Mouse (Mus musculus): ENCODE results near the gene Tmem50b. TPM values are rescaled to one million over a fixed set of nuclear protein-coding genes. Genes with fewer than 3 reads are reported as not detected.

The Tmem50b gene
- total RNA-seq, 2 experiments from 2014 or later: 12.0 to 20.8 TPM

GRCm38 (mm10) chr16:91571105-91571504 lies 26.5 kb downstream of the Tmem50b start:
- no peak for ATAC-seq (replicated peaks; ENCODE audit: low FRiP score, poor library complexity, severe bottlenecking)

DNA sequence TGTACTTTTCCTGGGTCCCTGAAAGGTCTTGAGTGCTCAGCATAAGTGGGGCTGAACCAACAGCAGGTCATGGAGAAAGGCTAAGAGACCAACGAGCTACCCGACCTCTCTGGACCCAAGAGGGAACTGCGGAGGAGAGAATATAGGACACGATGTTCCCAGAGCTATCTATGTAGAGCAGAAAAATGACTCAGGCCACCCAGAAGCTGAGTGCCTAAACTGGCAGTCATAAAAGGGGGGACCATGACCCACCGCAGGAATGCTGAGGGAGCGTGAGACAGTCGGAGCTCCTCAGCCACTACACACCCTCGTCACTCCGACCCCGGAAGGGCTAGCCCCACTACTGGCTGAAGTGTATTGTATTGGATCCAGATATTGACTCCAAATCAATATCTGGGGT lies 28.6 kb downstream of the Tmem50b start:
- no peak for ATAC-seq (replicated peaks; ENCODE audit: low FRiP score, poor library complexity, severe bottlenecking)

GRCm38 (mm10) chr16:91566002-91566401 lies 31.6 kb downstream of the Tmem50b start:
- ATAC-seq (replicated peaks; ENCODE audit: low FRiP score, poor library complexity, severe bottlenecking): no peak

GRCm38 (mm10) chr16:91565292-91565951 lies 32.2 kb downstream of the Tmem50b start:
- no peak for ATAC-seq (replicated peaks; ENCODE audit: low FRiP score, poor library complexity, severe bottlenecking)

DNA sequence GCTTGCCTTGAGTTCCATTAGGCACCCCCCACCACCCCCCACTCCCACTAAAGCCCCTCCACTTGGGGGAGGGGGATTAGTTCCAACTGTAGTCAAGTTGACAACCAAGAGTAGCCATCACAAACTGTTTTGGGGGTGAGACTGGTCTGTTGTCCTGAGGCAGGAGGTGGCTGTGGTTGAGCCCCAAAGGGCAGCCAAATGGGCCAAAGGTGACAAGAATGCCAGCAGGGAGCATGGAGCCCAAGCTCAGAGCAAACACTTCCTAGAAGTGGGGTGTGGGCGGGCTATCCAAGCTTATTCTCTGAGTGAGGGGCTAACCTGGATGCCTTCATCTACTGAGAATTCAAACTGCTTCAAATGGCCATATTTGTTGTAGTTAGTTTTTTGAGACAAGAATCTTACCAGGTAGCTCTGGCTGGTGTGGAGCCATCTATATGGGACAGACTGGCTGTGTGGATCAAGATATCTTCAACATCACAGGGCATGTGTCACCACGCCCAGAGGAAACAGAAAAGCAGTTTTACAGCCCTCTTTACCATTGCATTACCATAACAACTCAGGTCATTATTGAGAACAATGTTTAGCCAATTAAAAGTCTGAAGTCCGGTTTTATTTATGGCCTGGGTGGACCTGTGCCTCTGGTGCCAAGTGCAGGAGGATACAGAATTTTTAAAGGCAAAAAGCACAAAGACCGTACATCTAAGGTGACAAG lies 32.9 kb downstream of the Tmem50b start:
- ATAC-seq (replicated peaks; ENCODE audit: low FRiP score, poor library complexity, severe bottlenecking): no peak

- no peak for ATAC-seq (replicated peaks; ENCODE audit: low FRiP score, poor library complexity, severe bottlenecking)
Measured at GRCm38 (mm10) chr16:91561541-91562457, 35.8 kb downstream of the Tmem50b start.

- peak; percentile 73; the same call in 1 of the 2 replicates for ATAC-seq (replicated peaks; ENCODE audit: low FRiP score, poor library complexity, severe bottlenecking)
Measured at GRCm38 (mm10) chr16:91561099-91561498, 36.5 kb downstream of the Tmem50b start.

- ATAC-seq (replicated peaks; ENCODE audit: low FRiP score, poor library complexity, severe bottlenecking): no peak
Measured at GRCm38 (mm10) chr16:91557693-91558092, 39.9 kb downstream of the Tmem50b start.

GRCm38 (mm10) chr16:91557214-91557613 lies 40.4 kb downstream of the Tmem50b start:
- no peak for ATAC-seq (replicated peaks; ENCODE audit: low FRiP score, poor library complexity, severe bottlenecking)

DNA sequence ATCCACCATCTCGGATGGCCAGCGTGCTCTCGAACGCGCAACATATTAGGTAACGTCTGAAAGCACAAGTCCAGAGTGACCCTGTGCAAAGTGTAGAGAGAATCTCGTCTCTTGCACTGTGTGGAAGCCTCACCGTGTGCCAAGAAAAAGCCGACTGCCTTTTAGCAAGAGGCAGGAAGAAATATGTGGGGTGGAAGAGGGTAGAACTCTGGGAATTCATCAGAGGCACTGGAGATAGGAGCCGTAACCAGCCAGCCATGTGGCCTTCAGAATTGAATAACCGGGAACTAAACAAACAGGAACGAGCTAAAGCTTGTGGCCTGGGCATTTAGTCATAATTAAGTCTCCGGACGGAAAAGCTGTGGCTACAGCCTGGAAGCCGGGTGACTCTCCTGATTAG lies 40.9 kb downstream of the Tmem50b start:
- no peak for ATAC-seq (replicated peaks; ENCODE audit: low FRiP score, poor library complexity, severe bottlenecking)

GRCm38 (mm10) chr16:91555017-91555605 lies 42.5 kb downstream of the Tmem50b start:
- ATAC-seq (replicated peaks; ENCODE audit: low FRiP score, poor library complexity, severe bottlenecking): no peak

DNA sequence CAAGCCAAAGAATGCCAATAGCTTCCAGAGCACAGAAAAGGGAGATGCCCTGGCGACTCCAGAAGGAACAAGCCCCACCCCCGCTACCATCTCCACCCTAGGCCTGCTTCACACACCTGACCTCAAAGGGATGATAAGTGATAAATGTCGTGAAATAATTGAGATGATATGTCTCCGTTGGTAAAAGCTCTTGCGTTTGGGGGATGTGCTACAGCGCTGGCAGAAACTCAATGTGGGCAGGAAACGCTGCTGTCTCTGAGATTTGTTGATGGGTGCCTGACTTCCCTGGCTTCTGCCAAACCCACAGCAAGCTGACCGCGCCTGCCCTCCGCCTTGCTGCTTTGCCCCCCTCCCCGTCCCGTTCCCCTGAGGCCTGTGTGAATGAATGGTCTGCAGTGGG lies 44.0 kb downstream of the Tmem50b start:
- ATAC-seq (replicated peaks; ENCODE audit: low FRiP score, poor library complexity, severe bottlenecking): no peak

DNA sequence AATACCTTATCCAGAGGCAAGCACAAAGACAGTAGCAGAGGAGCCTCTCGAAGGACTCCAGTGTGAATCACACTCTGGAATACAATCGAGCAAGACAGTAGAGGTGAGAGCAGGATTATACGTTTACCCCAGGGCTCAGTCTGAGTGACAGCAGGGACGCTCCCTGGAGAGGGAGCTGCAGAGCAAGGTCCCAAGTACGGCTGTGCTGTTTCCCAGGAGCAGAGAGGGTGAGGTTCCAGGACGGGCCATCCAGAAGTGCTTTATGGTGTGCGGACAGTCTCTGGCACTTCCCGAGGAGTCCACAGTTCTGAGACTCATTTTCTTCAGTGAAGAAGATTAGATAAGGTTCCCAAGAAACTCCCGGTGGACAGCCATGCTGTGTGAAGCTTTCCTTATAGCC lies 45.5 kb downstream of the Tmem50b start:
- no peak for ATAC-seq (replicated peaks; ENCODE audit: low FRiP score, poor library complexity, severe bottlenecking)

GRCm38 (mm10) chr16:91551081-91551524 lies 46.5 kb downstream of the Tmem50b start:
- peak; percentile 45; the same call in 1 of the 2 replicates for ATAC-seq (replicated peaks; ENCODE audit: low FRiP score, poor library complexity, severe bottlenecking)

DNA sequence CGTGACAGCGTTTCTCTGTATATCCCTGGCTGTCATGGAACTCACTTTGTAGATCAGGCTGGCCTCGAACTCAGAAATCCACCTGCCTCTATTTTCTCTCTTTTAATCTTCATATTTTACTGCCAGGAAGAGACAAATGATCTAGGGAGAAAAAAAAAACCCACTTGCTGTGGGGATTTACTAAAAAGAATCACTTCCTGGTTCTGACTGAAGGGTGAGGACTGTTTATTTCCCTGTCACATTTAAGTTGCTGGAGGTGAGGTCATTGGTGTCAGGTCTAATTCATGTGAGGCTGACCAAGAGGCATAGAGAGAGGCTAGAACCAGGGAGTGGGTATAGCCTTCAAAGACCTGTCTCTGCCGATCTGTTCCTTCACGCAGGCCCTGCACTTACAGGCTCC lies 48.0 kb downstream of the Tmem50b start:
- no peak for ATAC-seq (replicated peaks; ENCODE audit: low FRiP score, poor library complexity, severe bottlenecking)

- no peak for ATAC-seq (replicated peaks; ENCODE audit: low FRiP score, poor library complexity, severe bottlenecking)
Measured at GRCm38 (mm10) chr16:91548996-91549395, 48.6 kb downstream of the Tmem50b start.

DNA sequence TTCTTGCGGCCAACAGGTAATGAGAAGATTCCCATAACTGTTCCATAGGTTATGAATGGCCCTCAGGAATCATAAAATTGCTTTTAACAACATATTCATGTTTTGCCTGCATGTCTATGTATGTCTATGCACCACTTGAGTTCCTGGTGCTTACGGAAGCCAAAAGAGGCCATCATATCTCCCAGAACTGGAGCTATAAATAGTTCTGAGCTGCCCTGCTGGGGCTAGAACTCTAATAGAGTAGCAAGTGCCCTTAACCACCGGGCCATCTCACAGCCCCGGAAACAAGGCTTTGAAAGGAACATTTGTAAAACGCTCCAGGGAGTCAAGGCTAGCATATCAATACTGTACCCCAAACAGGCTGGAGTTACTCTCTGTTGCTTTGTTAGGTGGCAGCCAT lies 49.0 kb downstream of the Tmem50b start:
- no peak for ATAC-seq (replicated peaks; ENCODE audit: low FRiP score, poor library complexity, severe bottlenecking)

DNA sequence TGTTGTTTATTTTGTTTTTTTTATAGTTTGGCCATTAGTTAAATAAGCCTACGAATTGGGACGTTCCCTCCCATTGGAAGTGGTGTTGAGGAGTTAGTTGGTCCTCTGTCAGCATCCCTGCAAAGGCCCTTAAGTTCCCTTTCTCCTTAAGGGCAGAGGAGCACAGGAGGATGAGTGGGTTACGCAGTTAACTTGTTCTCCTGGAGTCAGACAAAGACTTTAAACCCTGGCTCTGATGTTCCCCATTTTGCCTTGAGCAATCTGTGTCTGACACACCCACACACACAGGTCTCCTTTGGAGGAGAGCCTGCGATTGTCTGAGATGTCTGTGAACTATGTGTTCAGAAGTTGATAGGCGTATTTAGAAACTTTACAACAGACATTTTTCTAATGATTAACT lies 49.6 kb downstream of the Tmem50b start:
- no peak for ATAC-seq (replicated peaks; ENCODE audit: low FRiP score, poor library complexity, severe bottlenecking)

- ATAC-seq (replicated peaks; ENCODE audit: low FRiP score, poor library complexity, severe bottlenecking): peak; percentile 74
Measured at GRCm38 (mm10) chr16:91546836-91547741, 50.5 kb downstream of the Tmem50b start, which contains the start of gene Ifngr2. Gene Ifngr2, plus strand, starts transcription at chr16:91547072.

Data from erythroblast, adult 5-6 weeks (primary cell).